Mouse (Mus musculus) cortical plate, adult 2 months (tissue): ENCODE measurements around the gene Trp53rkb.

Experiments used
- CTCF ChIP-seq: fragments of 200-500 bp; IDR thresholded peaks from 2 replicates; pipeline ENCODE4 v1.5.1; 2011; ENCODE audit warnings: mild to moderate bottlenecking, control low read depth, low read length; ENCODE audit not compliant: insufficient read depth; ENCODE audit errors: extremely low read depth
- POLR2A ChIP-seq: fragments of 200-500 bp; IDR thresholded peaks from 2 replicates; pipeline ENCODE4 v1.6.1; 2011; ENCODE audit warnings: mild to moderate bottlenecking, low read length, control low read depth; ENCODE audit not compliant: insufficient read depth; ENCODE audit errors: extremely low read depth

DNA sequence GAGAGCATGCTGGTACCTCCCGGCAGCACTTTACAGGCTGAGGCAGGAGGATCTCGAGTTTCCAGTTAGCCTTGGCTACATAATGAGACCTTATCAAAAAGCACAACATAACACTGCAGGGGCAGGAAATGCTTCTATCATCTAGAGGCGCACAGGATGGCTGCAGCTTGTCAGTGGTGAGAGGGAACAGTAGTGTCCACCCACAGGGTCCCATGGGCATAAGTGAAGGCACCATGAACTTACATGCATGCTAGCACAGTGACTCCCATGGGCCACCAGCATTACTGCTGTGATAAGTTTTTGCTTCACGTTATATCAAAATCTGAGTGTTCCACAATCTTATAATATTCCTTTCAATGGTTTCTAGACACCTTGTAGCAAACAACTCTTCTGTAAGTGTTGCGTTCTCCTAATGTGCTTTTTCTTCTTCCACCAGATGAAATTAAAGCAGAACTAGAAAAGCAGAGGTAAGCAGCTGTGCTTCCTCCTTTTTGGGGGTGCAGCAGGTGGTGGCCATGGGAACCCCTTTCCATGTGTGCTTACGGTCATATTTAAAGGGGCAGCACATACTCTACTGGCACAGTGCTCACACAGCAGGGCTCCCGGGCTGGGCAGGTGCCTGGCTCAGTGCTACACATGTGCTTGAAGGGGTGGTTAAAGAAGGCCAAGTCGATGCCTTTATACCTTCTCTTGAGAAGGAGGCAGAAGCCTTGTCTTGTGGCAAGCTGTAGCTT lies 34.3 kb downstream of the Trp53rkb start:
- no peak for TF ChIP-seq CTCF
- no peak for TF ChIP-seq POLR2A
